Mouse (Mus musculus): Measurements from ENCODE around the gene Nkx2-1.

Gene Nkx2-1

GRCm38 (mm10) chr12:56522191-56522590 is 14.5 kb downstream of the Nkx2-1 start:
- DNase-seq (ENCODE audit: low spot score in 2 of 2), result no peak

- DNase-seq (ENCODE audit: low spot score in 2 of 2), result no peak
These were observed 15.4 kb downstream of the Nkx2-1 start for GRCm38 (mm10) chr12:56521106-56521840.

GRCm38 (mm10) chr12:56520396-56521105 is 16.2 kb downstream of the Nkx2-1 start:
- DNase-seq (ENCODE audit: low spot score in 2 of 2), result no peak

- DNase-seq (ENCODE audit: low spot score in 2 of 2), result no peak
These were observed 16.9 kb downstream of the Nkx2-1 start for GRCm38 (mm10) chr12:56519738-56520191.

GRCm38 (mm10) chr12:56519071-56519737 is 17.5 kb downstream of the Nkx2-1 start:
- no peak for DNase-seq (ENCODE audit: low spot score in 2 of 2)

GRCm38 (mm10) chr12:56518221-56518620 is 18.5 kb downstream of the Nkx2-1 start:
- no peak for DNase-seq (ENCODE audit: low spot score in 2 of 2)

GRCm38 (mm10) chr12:56514831-56515230 is 21.9 kb downstream of the Nkx2-1 start:
- DNase-seq (ENCODE audit: low spot score in 2 of 2), result no peak

GRCm38 (mm10) chr12:56508413-56508812 is 28.3 kb downstream of the Nkx2-1 start:
- DNase-seq (ENCODE audit: low spot score in 2 of 2), result no peak

- DNase-seq (ENCODE audit: low spot score in 2 of 2), result no peak
These were observed 49.7 kb downstream of the Nkx2-1 start for GRCm38 (mm10) chr12:56487046-56487445.

- no peak for DNase-seq (ENCODE audit: low spot score in 2 of 2)
These were observed 54.1 kb downstream of the Nkx2-1 start for GRCm38 (mm10) chr12:56482606-56483005.
